Mouse (Mus musculus) E14TG2a.4 (cell line): ENCODE measurements at regions not wholly inside any gene's neighbourhood (a gene's known extent, or its start where the extent isn't known, plus 50 kb on each side); places are given as distances from the start of the nearest gene placed in this dataset.

Source experiments
- CTCF ChIP-seq: conservative IDR thresholded peaks from 2 replicates; pipeline ENCODE4 v1.5.1; 2014; ENCODE audit warnings: low read length
- NANOG ChIP-seq: IDR thresholded peaks from 2 replicates; pipeline ENCODE4 v1.6.1; 2014; ENCODE audit warnings: borderline replicate concordance, low read length, mixed read lengths
- POU5F1 ChIP-seq: IDR thresholded peaks from 2 replicates; pipeline ENCODE4 v1.6.1; 2014; ENCODE audit warnings: low read length, borderline replicate concordance

- TF ChIP-seq CTCF (no peak), POU5F1 (no peak), NANOG (no peak)
Measured at GRCm38 (mm10) chr4:31880213-31880612, 83.7 kb upstream of the Map3k7 start.
